Mouse (Mus musculus) cerebellum, postnatal 14 days (tissue): Measurements from ENCODE around the gene Crip3.

Experiments used
- DNase-seq, 2 experiments: peaks; one replicate each; pipeline ENCODE4 v3.0.0; 2021; ENCODE audit warnings: mixed read lengths in 2 of 2

Gene Crip3

GRCm38 (mm10) chr17:46457791-46458190 lies 29.1 kb downstream of the Crip3 start:
- peak; percentile 56 to 74 for DNase-seq

GRCm38 (mm10) chr17:46458439-46458838 lies 29.7 kb downstream of the Crip3 start:
- DNase-seq, result no peak

GRCm38 (mm10) chr17:46460673-46461072 lies 31.9 kb downstream of the Crip3 start:
- DNase-seq, result no peak

- DNase-seq, result no peak
These were observed 32.6 kb downstream of the Crip3 start for GRCm38 (mm10) chr17:46461347-46461746.

- no peak for DNase-seq
These were observed 33.5 kb downstream of the Crip3 start for GRCm38 (mm10) chr17:46462226-46462625.

GRCm38 (mm10) chr17:46467830-46468229 lies 39.1 kb downstream of the Crip3 start:
- DNase-seq, result no peak

- no peak for DNase-seq
These were observed 47.9 kb downstream of the Crip3 start for GRCm38 (mm10) chr17:46476601-46477000.

GRCm38 (mm10) chr17:46477286-46477685 lies 48.6 kb downstream of the Crip3 start:
- no peak for DNase-seq
